Mouse (Mus musculus) heart, embryonic 14.5 days (tissue): ENCODE results near the gene Mab21l1. TPM values are rescaled to one million over a fixed set of nuclear protein-coding genes. Genes with fewer than 3 reads are reported as not detected.

ENCODE experiments used
- ATAC-seq: fragments of 200-750 bp; cut with Nextera tagmentation; 2 replicates; pipeline ENCODE4 v1.8.0; 2017; ENCODE audit warnings: low read depth, moderate TSS enrichment; ENCODE audit not compliant: insufficient number of reproducible peaks, insufficient read depth, low FRiP score
- H3K27ac ChIP-seq, 2 experiments: fragments of 200-500 bp in 1 of 2; fragments of 300-500 bp in 1 of 2; sonication (generic) in 1 of 2; replicated peaks in 1 of 2; 2 replicates each; pipeline ENCODE4 v1.5.1; 2012 to 2014; ENCODE audit warnings: low read depth in 2 of 2, low read length in 2 of 2, control low read depth in 1 of 2, mild to moderate bottlenecking in 1 of 2, mixed read lengths in 1 of 2; ENCODE audit not compliant: control insufficient read depth in 1 of 2, insufficient read depth in 1 of 2
- H3K27me3 ChIP-seq: fragments of 300-500 bp; sonication (generic); 2 replicates; pipeline ENCODE4 v1.6.1; 2014; ENCODE audit warnings: mild to moderate bottlenecking, low read length, control low read depth; ENCODE audit not compliant: control insufficient read depth, insufficient read depth
- H3K36me3 ChIP-seq: fragments of 300-500 bp; sonication (generic); 2 replicates; pipeline ENCODE4 v1.6.1; 2014; ENCODE audit warnings: mild to moderate bottlenecking, control low read depth, low read length, mixed read lengths; ENCODE audit not compliant: control insufficient read depth, insufficient read depth
- H3K4me1 ChIP-seq, 2 experiments: fragments of 200-500 bp in 1 of 2; fragments of 300-500 bp in 1 of 2; sonication (generic) in 1 of 2; 2 replicates each; pipeline ENCODE4 v1.6.1; 2012 to 2014; ENCODE audit warnings: low read length in 2 of 2, control low read depth in 1 of 2, mixed read lengths in 1 of 2; ENCODE audit not compliant: control insufficient read depth in 2 of 2, insufficient read depth in 2 of 2
- H3K4me2 ChIP-seq: fragments of 300-500 bp; sonication (generic); 2 replicates; pipeline ENCODE4 v1.6.1; 2014; ENCODE audit warnings: mild to moderate bottlenecking, low read length
- H3K4me3 ChIP-seq, 2 experiments: fragments of 200-500 bp in 1 of 2; fragments of 300-500 bp in 1 of 2; sonication (generic) in 1 of 2; 2 replicates each; pipeline ENCODE4 v1.5.1; 2012 to 2014; ENCODE audit warnings: low read length in 2 of 2, mild to moderate bottlenecking in 2 of 2, control low read depth in 1 of 2, low read depth in 1 of 2, moderate library complexity in 1 of 2; ENCODE audit not compliant: control insufficient read depth in 1 of 2, insufficient read depth in 1 of 2
- H3K9ac ChIP-seq: fragments of 300-500 bp; sonication (generic); 2 replicates; pipeline ENCODE4 v1.6.1; 2014; ENCODE audit warnings: mild to moderate bottlenecking, low read length
- H3K9me3 ChIP-seq: fragments of 300-500 bp; sonication (generic); 2 replicates; pipeline ENCODE4 v1.6.1; 2016; ENCODE audit warnings: low read length, control low read depth; ENCODE audit not compliant: control insufficient read depth
- WGBS: fragments of 180-500 bp; shearing (Covaris S2); extraction: QIAGEN DNeasy Blood & Tissue Kit; methylation state at CpG from one replicate; pipeline ENCODE4 v1.1.7; 2014; 5-methylcytosine and 5-hydroxymethylcytosine counted together
- polyA plus RNA-seq: library from polyadenylated mRNA; unstranded; fragments of >200 nt; fragmentation: Nextera tagmentation; extraction: Ambion mirVana; gene quantifications from 2 replicates; pipeline ENCODE4 v1.2.1, GENCODE M21; 2014

Mab21l1 gene
- polyA plus RNA-seq, 1 experiment from 2014 or later = 1.2 TPM

DNA sequence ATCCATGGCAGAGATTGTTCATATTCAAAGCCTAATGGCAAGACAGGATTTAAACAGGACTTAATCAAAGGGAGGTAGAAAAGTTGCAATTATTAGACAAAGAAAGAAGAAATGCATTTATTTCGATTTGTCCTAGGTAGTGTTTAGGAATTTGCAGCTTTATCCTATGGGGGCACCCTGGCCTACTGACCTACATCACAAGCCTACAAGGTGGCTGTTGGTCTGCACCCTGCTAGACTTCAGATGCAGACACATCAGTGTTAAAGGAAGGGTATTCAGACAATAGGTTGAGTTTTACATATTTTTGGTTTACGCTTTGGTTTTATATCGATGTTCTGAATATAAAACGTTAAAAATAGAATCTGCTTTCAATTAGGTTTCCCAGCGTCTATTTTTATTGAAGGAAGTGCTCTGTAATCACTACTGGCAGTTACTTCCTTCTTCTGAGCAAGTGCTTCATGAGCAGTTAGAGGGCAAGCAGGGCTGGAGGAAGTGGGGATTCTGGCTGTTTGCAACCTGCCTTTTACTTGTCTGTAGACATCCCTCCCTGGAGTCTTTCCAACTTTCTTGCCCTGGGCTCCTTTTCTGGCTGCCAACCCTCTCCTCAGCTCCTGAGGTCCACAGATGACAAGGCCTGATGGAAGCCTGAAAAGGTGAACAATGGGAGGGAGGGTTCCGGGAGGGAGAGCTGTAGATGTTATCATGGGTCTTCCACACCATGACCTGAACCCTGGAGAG, 34.5 kb downstream of the Mab21l1 start:
- ATAC-seq = no peak
- H3K9me3 ChIP-seq = no peaks in the 10 kb centered on the region
- WGBS = 52% methylated on average over 6 of the region's 6 CpGs
- no peak overlapping the region for H3K9ac ChIP-seq
- H3K4me2 ChIP-seq = no peak overlapping the region
- H3K27me3 ChIP-seq = no peaks in the 10 kb centered on the region
- peaks cover 3 to 7% of the 10 kb centered on the region in 2 experiments for H3K4me1 ChIP-seq
- H3K36me3 ChIP-seq = 0 out of 2 replicates have a peak, but pooled peaks cover 5% of the 10 kb centered on the region
- peak overlapping the region; percentile 24 to 44; a peak in 1 of 4 replicates for H3K27ac ChIP-seq
- no peak overlapping the region for H3K4me3 ChIP-seq

DNA sequence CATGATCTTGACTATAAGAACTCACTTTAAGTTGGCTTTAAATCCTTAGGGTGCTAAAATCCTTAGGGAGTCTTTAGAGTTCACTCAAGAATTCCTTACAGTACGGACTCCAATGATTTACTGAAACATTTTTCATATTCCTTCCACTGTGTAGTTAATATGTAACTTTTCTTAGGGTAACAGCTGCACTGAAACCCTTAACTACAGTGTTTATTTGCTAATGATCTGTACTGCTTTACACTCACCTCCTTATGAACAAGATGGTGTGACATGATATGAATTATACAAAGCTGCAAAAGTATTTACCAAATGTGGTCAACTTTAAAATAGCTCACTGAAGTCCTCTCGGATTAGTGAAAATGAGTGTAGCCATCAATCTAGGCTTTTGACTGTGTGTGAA, 35.8 kb downstream of the Mab21l1 start:
- Histone ChIP-seq H3K36me3 (0 out of 2 replicates have a peak, but pooled peaks cover 5% of the 10 kb centered on the region), H3K4me1 (peaks cover 3 to 7% of the 10 kb centered on the region in 2 experiments), H3K9me3 (no peaks in the 10 kb centered on the region), H3K4me3 (no peak overlapping the region), H3K27me3 (no peaks in the 10 kb centered on the region), H3K4me2 (no peak overlapping the region), H3K27ac (no peak overlapping the region), H3K9ac (no peak overlapping the region)
- ATAC-seq = no peak
- 84% methylated on average over 2 of the region's 2 CpGs for WGBS

DNA sequence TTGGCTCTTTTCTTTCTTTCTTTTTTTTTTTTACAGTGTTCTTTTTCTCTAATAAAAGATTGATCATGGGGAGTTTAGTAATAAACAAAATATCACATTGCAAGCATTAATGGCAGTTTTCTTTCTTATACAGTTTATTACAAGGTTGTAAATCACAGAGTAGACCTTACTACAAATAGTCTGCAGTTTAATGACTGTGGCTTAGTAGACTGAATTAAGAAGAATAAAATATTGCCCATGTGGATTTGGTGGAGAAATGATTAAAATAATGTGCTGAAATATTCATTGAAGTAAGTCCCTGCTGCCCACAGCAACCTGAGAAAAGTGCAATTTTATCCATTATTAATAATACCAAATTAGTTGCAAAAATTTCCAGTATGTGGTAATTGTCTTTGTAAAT, 37.3 kb downstream of the Mab21l1 start:
- Histone ChIP-seq H3K27ac (no peak overlapping the region), H3K4me2 (no peak overlapping the region), H3K4me1 (peaks cover 3 to 7% of the 10 kb centered on the region in 2 experiments), H3K9me3 (no peaks in the 10 kb centered on the region), H3K36me3 (0 out of 2 replicates have a peak, but pooled peaks cover 5% of the 10 kb centered on the region), H3K4me3 (no peak overlapping the region), H3K27me3 (no peaks in the 10 kb centered on the region), H3K9ac (no peak overlapping the region)
- no peak for ATAC-seq

DNA sequence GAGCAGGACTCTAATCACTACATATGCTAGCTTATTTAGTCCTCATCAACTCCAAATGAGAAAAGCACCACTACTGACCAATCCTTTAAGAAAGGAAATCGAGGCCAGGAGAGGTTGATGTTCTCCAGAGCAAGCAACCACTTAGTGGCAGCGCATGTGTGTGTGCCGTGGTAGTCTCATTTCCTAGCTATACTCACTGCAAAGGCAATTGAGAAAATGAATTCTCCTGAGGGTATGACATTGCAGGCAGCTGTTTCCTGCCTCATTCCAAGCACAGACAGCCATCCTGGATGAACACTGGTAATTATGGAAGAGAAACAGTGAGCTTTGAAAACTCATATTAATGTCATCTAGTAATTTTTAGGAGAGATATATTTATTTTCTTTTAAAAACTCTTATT, 42.6 kb downstream of the Mab21l1 start:
- no peaks in the 10 kb centered on the region for H3K9me3 ChIP-seq
- 63% methylated on average over 3 of the region's 3 CpGs for WGBS
- no peak overlapping the region for H3K4me2 ChIP-seq
- no peaks in the 10 kb centered on the region for H3K27me3 ChIP-seq
- H3K4me3 ChIP-seq = no peak overlapping the region
- no peaks in the 10 kb centered on the region for H3K36me3 ChIP-seq
- H3K4me1 ChIP-seq = no peaks in the 10 kb centered on the region
- no peak overlapping the region for H3K27ac ChIP-seq
- H3K9ac ChIP-seq = no peak overlapping the region
- no peak for ATAC-seq

DNA sequence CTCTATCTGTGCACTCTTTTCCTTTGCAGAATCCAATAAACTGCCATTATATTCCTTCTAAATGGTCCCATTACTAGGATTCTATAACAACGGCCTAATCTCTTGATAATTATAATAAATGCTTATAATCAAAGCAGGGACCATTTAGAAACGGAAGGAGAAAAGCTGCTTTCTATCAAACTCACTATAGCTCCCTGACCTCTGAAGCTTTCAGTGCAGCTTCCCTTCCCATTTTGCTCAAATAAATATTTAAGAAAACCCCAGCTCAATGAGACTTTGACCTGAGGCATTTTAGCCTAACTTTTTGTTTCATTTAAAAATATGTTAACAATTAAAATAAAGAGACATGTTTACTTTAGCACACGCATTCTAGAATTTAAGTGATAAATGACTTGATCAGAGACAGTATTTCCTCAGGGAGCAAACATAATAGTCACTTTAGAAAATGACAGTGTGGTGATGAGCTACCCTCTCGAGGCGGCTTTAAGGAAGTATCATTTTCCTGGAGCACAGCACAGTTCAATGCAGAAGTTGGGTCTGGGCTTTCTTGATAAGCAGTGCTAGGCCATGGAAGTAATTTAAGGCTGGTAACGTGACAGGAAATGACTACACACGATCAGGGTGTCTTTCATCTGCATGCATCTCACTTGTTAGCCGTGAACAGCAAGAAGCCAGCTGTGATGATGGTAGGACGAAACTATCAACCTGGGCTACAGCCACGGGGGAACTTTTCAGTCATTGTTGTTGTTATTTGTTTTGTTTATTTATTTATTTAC, 46.4 kb downstream of the Mab21l1 start:
- no peaks in the 10 kb centered on the region for H3K27me3 ChIP-seq
- H3K4me3 ChIP-seq = no peak overlapping the region
- no peaks in the 10 kb centered on the region for H3K9me3 ChIP-seq
- H3K9ac ChIP-seq = no peak overlapping the region
- no peaks in the 10 kb centered on the region for H3K36me3 ChIP-seq
- ATAC-seq = peak; percentile 26; the same call in 1 of the 2 replicates
- H3K27ac ChIP-seq = no peak overlapping the region
- WGBS = 56% methylated on average over 10 of the region's 10 CpGs
- H3K4me2 ChIP-seq = no peak overlapping the region
- no peaks in the 10 kb centered on the region for H3K4me1 ChIP-seq

DNA sequence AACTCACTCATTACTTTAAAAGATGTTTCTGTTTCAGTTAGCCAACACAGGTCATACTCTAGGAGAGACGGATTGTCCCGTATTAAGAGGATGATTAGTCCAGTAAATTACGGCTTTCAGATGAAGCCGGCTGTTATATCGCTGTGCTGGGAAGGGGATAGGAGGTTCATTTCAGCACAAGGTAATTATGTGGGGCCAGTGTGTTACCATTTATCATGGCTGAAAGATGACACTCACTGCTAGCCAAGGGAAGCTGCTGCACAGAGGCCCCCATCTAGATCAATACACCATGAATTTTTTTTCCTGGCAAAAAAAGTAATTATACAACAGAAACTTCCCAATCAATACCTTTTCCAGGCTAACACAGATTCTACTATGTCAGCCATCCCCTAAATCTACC, 47.9 kb downstream of the Mab21l1 start:
- H3K27ac ChIP-seq = no peak overlapping the region
- H3K27me3 ChIP-seq = no peaks in the 10 kb centered on the region
- no peak overlapping the region for H3K4me3 ChIP-seq
- WGBS = 78% methylated on average over 5 of the region's 5 CpGs
- no peak overlapping the region for H3K4me2 ChIP-seq
- H3K9ac ChIP-seq = no peak overlapping the region
- no peaks in the 10 kb centered on the region for H3K4me1 ChIP-seq
- ATAC-seq = no peak
- no peaks in the 10 kb centered on the region for H3K36me3 ChIP-seq
- no peaks in the 10 kb centered on the region for H3K9me3 ChIP-seq
